Comparison of ENCODE assay signal across 8 mouse cellular contexts in genomic region chr16:93884086-93884721, GRCm38 (mm10). TPM values are rescaled to one million over a fixed set of nuclear protein-coding genes. Genes with fewer than 3 reads are reported as not detected.
DNase-seq lines count a peak whose midpoint lies in the region; ATAC-seq and TF ChIP-seq lines count a peak whose summit lies in the region.

No protein-coding gene starts in this region.

- intact Hi-C loops in left cerebral cortex, postnatal 4 days (cut with DNase I), result no loop called here
- intact Hi-C loops in left cerebral cortex, postnatal 10 days (cut with DNase I), result no loop called here

- H3K4me1 ChIP-seq in embryonic facial prominence, embryonic 12.5 days, result peaks cover 15% of the 10 kb centered on the region
- H3K4me1 ChIP-seq in hindbrain, embryonic 10.5 days (replicated peaks), result peaks cover 30% of the 10 kb centered on the region
- 0 out of 2 replicates have a peak, but pooled peaks cover 2% of the 10 kb centered on the region for H3K4me1 ChIP-seq in liver, adult 2 months (ENCODE audit: control insufficient read depth, insufficient read depth, low read length)
- no peaks in the 10 kb centered on the region for H3K4me1 ChIP-seq in neural tube, embryonic 14.5 days (ENCODE audit: control insufficient read depth, insufficient read depth, low read length)

- under 1% methylated on average over 42 of the region's 43 CpGs for WGBS in embryonic facial prominence, embryonic 12.5 days
- under 1% methylated on average over 43 of the region's 43 CpGs for WGBS in hindbrain, embryonic 10.5 days
- WGBS in liver, adult 2 months, result 1% methylated on average over 43 of the region's 43 CpGs
- WGBS in neural tube, embryonic 14.5 days, result under 1% methylated on average over 43 of the region's 43 CpGs

- no peaks in the 10 kb centered on the region for H3K79me2 ChIP-seq in liver, adult 2 months (ENCODE audit: control insufficient read depth, insufficient read depth, low read length)

- DNase-seq in left cerebral cortex, postnatal 4 days, result peak; percentile 36
- no peak for DNase-seq in left cerebral cortex, postnatal 10 days (ENCODE audit: extremely low spot score in 1 of 2, low spot score in 2 of 2)
- DNase-seq in hindbrain, embryonic 10.5 days (ENCODE audit: low spot score), result peak; percentile 46
- DNase-seq in liver, adult 2 months (ENCODE audit: extremely low read depth, low read depth, low spot score), result peak; percentile 49
- DNase-seq in natural killer cell, adult 2 months (ENCODE audit: low spot score in 2 of 2), result no peak

- H3K9me3 ChIP-seq in embryonic facial prominence, embryonic 12.5 days, result no peaks in the 10 kb centered on the region
- H3K9me3 ChIP-seq in hindbrain, embryonic 10.5 days, result 0 out of 2 replicates have a peak, but pooled peaks cover 4% of the 10 kb centered on the region
- H3K9me3 ChIP-seq in neural tube, embryonic 14.5 days (ENCODE audit: control insufficient read depth, low read length), result no peaks in the 10 kb centered on the region

- H3K27ac ChIP-seq in embryonic facial prominence, embryonic 12.5 days, result peak overlapping the region; percentile 13; the same call in 1 of the 2 replicates
- H3K27ac ChIP-seq in hindbrain, embryonic 10.5 days, result peak overlapping the region; percentile 90
- no peak overlapping the region for H3K27ac ChIP-seq in liver, adult 2 months (replicated peaks; ENCODE audit: insufficient read depth, low read depth, low read length)
- H3K27ac ChIP-seq in neural tube, embryonic 14.5 days (ENCODE audit: low read depth, low read length), result no peak overlapping the region

- H3K27me3 ChIP-seq in embryonic facial prominence, embryonic 12.5 days, result no peaks in the 10 kb centered on the region
- H3K27me3 ChIP-seq in hindbrain, embryonic 10.5 days (ENCODE audit: insufficient read depth, poor library complexity, severe bottlenecking), result no peaks in the 10 kb centered on the region
- no peaks in the 10 kb centered on the region for H3K27me3 ChIP-seq in liver, adult 2 months (ENCODE audit: control insufficient read depth, insufficient read depth, low read length)
- H3K27me3 ChIP-seq in neural tube, embryonic 14.5 days (ENCODE audit: control insufficient read depth, insufficient read depth, low read length), result no peaks in the 10 kb centered on the region

- TF ChIP-seq POLR2A in liver, adult 2 months (IDR thresholded peaks at IDR 0.05; ENCODE audit: extremely low read depth, insufficient read depth, low read length), result no peak

- H3K36me3 ChIP-seq in embryonic facial prominence, embryonic 12.5 days, result peaks cover 26% of the 10 kb centered on the region
- peaks cover 37% of the 10 kb centered on the region for H3K36me3 ChIP-seq in hindbrain, embryonic 10.5 days
- H3K36me3 ChIP-seq in liver, adult 2 months (ENCODE audit: control insufficient read depth, insufficient read depth, low read length), result no peaks in the 10 kb centered on the region
- no peaks in the 10 kb centered on the region for H3K36me3 ChIP-seq in neural tube, embryonic 14.5 days (ENCODE audit: control insufficient read depth, insufficient read depth, low read length)

- H3K9ac ChIP-seq in embryonic facial prominence, embryonic 12.5 days, result peak overlapping the region; percentile 78
- peak overlapping the region; percentile 52 for H3K9ac ChIP-seq in liver, adult 2 months (ENCODE audit: low read depth, low read length)
- H3K9ac ChIP-seq in neural tube, embryonic 14.5 days (replicated peaks; ENCODE audit: low read depth, low read length), result peak overlapping the region; percentile 29

- peak overlapping the region; percentile 84 for H3K4me3 ChIP-seq in embryonic facial prominence, embryonic 12.5 days
- H3K4me3 ChIP-seq in hindbrain, embryonic 10.5 days, result peak overlapping the region; percentile 90
- H3K4me3 ChIP-seq in liver, adult 2 months (ENCODE audit: insufficient read depth, low read depth, low read length), result peak overlapping the region; percentile 78
- H3K4me3 ChIP-seq in neural tube, embryonic 14.5 days (ENCODE audit: low read depth, low read length), result peak overlapping the region; percentile 53

- peak overlapping the region; percentile 82 for H3K4me2 ChIP-seq in embryonic facial prominence, embryonic 12.5 days (replicated peaks)
- H3K4me2 ChIP-seq in neural tube, embryonic 14.5 days (ENCODE audit: low read depth, low read length), result peak overlapping the region; percentile 75

- no peak for TF ChIP-seq CTCF in liver, adult 2 months (IDR thresholded peaks at IDR 0.05; ENCODE audit: low read depth, low read length)

- ATAC-seq in activated CD4-positive, CD25-positive, alpha-beta regulatory T cell, adult 4 months, result peak; percentile 43
- peak; percentile 76 for ATAC-seq in embryonic facial prominence, embryonic 12.5 days (ENCODE audit: insufficient number of reproducible peaks, insufficient read depth, low FRiP score, low TSS enrichment)
- peak; percentile 58 for ATAC-seq in neural tube, embryonic 14.5 days (ENCODE audit: low read depth)

RNA-seq across cellular contexts. Expression of gene Chaf1b, which starts 0.5 kb away (rescaled TPM):
- total RNA-seq in left cerebral cortex, postnatal 4 days (2021), result 1 to 10 TPM; 7.6 to 8.2 TPM
- total RNA-seq in left cerebral cortex, postnatal 10 days (2021), result 1 to 10 TPM; 2.3 to 2.4 TPM
- polyA plus RNA-seq in activated CD4-positive, CD25-positive, alpha-beta regulatory T cell, adult 4 months (2017; shearing (Covaris generic)), result 10 to 100 TPM; 28.1 to 36.2 TPM
- polyA plus RNA-seq in embryonic facial prominence, embryonic 12.5 days (2016; fragmentation: Nextera tagmentation; extraction: Ambion mirVana), result 93.5 and 99.0 TPM in 2 replicates
- polyA plus RNA-seq in hindbrain, embryonic 10.5 days (2016; fragmentation: Nextera tagmentation; extraction: Ambion mirVana), result 109 and 132 TPM in 2 replicates
- total RNA-seq in liver, adult 2 months (2014; rRNA removed), result 1.6 and 3.0 TPM in 2 replicates
- 0.81 and 1.1 TPM in 2 replicates for polyA plus RNA-seq in liver, adult 2 months (2012; rRNA removed)
- 16.0 and 16.5 TPM in 2 replicates for polyA plus RNA-seq in neural tube, embryonic 14.5 days (2014; fragmentation: Nextera tagmentation; extraction: Ambion mirVana)

RNA-seq across cellular contexts. Expression of gene Morc3, which starts 52.3 kb away (rescaled TPM):
- total RNA-seq in left cerebral cortex, postnatal 4 days (2021), result 10 to 100 TPM; 38.0 to 45.6 TPM
- 10 to 100 TPM; 26.8 to 35.6 TPM for total RNA-seq in left cerebral cortex, postnatal 10 days (2021)
- 10 to 100 TPM; 71.8 to 98.2 TPM for polyA plus RNA-seq in activated CD4-positive, CD25-positive, alpha-beta regulatory T cell, adult 4 months (2017; shearing (Covaris generic))
- polyA plus RNA-seq in embryonic facial prominence, embryonic 12.5 days (2016; fragmentation: Nextera tagmentation; extraction: Ambion mirVana), result 36.9 and 42.3 TPM in 2 replicates
- 24.7 and 29.2 TPM in 2 replicates for polyA plus RNA-seq in hindbrain, embryonic 10.5 days (2016; fragmentation: Nextera tagmentation; extraction: Ambion mirVana)
- 22.9 and 26.8 TPM in 2 replicates for total RNA-seq in liver, adult 2 months (2014; rRNA removed)
- 2.7 and 3.1 TPM in 2 replicates for polyA plus RNA-seq in liver, adult 2 months (2012; rRNA removed)
- polyA plus RNA-seq in neural tube, embryonic 14.5 days (2014; fragmentation: Nextera tagmentation; extraction: Ambion mirVana), result 37.0 and 39.9 TPM in 2 replicates

Comparison
In these comparisons a context has a peak if more than half of its experiments do, and no peak if none do; other contexts are left out.
1. DNase-seq: peak in left cerebral cortex, postnatal 4 days (single experiment), hindbrain, embryonic 10.5 days (single experiment) and liver, adult 2 months (single experiment); none in left cerebral cortex, postnatal 10 days (0 of 2) and natural killer cell, adult 2 months (0 of 2).
2. H3K27ac ChIP-seq: peak in embryonic facial prominence, embryonic 12.5 days (single experiment) and hindbrain, embryonic 10.5 days (single experiment); none in liver, adult 2 months (single experiment) and neural tube, embryonic 14.5 days (single experiment).
3. Peak in every context shown above with its lines, with median percentiles within 50 percentile points of each other: ATAC-seq, H3K4me3 ChIP-seq and H3K9ac ChIP-seq.